Mouse (Mus musculus) spleen, adult 2 months (tissue): ENCODE data around the gene Gm20388.

ENCODE experiments used
- CTCF ChIP-seq: fragments of 200-500 bp; IDR thresholded peaks from 2 replicates; pipeline ENCODE4 v1.5.1; 2011; ENCODE audit warnings: mild to moderate bottlenecking, inconsistent platforms; ENCODE audit not compliant: insufficient read depth, insufficient read length, insufficient replicate concordance; ENCODE audit errors: extremely low read depth
- POLR2A ChIP-seq: fragments of 200-500 bp; IDR thresholded peaks from 2 replicates; pipeline ENCODE4 v1.6.1; 2011; ENCODE audit warnings: low read depth, low read length, inconsistent platforms

- TF ChIP-seq CTCF (no peak), POLR2A (no peak)
Observed at GRCm38 (mm10) chr8:120736486-120736885, 825.8 kb downstream of the Gm20388 start.
